Mouse (Mus musculus) C2C12 (cell line): ENCODE results near the gene Agap3. TPM values are rescaled to one million over a fixed set of nuclear protein-coding genes. Genes with fewer than 3 reads are reported as not detected.

ENCODE experiments used
- H3K27me3 ChIP-seq: one replicate; pipeline ENCODE4 v1.6.1; 2011; ENCODE audit not compliant: control insufficient read depth, insufficient read depth, insufficient read length
- H3K36me3 ChIP-seq: one replicate; pipeline ENCODE4 v1.6.1; 2011; ENCODE audit not compliant: control insufficient read depth, insufficient read depth
- H3K4me3 ChIP-seq: one replicate; pipeline ENCODE4 v1.5.1; 2011; ENCODE audit warnings: mild to moderate bottlenecking, control low read depth; ENCODE audit not compliant: poor library complexity, insufficient read depth, severe bottlenecking
- H3K79me2 ChIP-seq: one replicate; pipeline ENCODE4 v1.6.1; 2011; ENCODE audit not compliant: control insufficient read depth, insufficient read depth
- H3K79me3 ChIP-seq: one replicate; pipeline ENCODE4 v1.6.1; 2011; ENCODE audit warnings: low read depth, control low read depth
- H3ac ChIP-seq: one replicate; pipeline ENCODE3; 2011; ENCODE audit warnings: low read depth; ENCODE audit not compliant: control insufficient read depth, insufficient read length
- CEBPB ChIP-seq: IDR thresholded peaks from one replicate; pipeline ENCODE4 v1.6.1; 2011; ENCODE audit warnings: low read depth, mild to moderate bottlenecking, control low read depth, moderate library complexity
- CTCF ChIP-seq: IDR thresholded peaks from one replicate; pipeline ENCODE4 v1.5.1; 2011; ENCODE audit not compliant: control insufficient read depth, insufficient read depth, insufficient read length
- FOSL1 ChIP-seq: IDR thresholded peaks from one replicate; pipeline ENCODE4 v1.8.0; 2011; ENCODE audit warnings: mild to moderate bottlenecking, low read length; ENCODE audit not compliant: poor library complexity, insufficient read depth, severe bottlenecking
- MAX ChIP-seq: IDR thresholded peaks from one replicate; pipeline ENCODE4 v1.6.1; 2011; ENCODE audit warnings: mild to moderate bottlenecking, control low read depth
- MYOD1 ChIP-seq: IDR thresholded peaks from one replicate; pipeline ENCODE4 v1.6.1; 2011; ENCODE audit warnings: low read depth; ENCODE audit not compliant: control insufficient read depth, insufficient read length
- MYOG ChIP-seq: IDR thresholded peaks from one replicate; pipeline ENCODE4 v1.6.1; 2011; ENCODE audit not compliant: control insufficient read depth, insufficient read length; ENCODE audit errors: extremely low read depth
- USF1 ChIP-seq: IDR thresholded peaks from one replicate; pipeline ENCODE4 v1.6.1; 2011; ENCODE audit warnings: low read depth, mild to moderate bottlenecking, control low read depth, moderate library complexity
- polyA plus RNA-seq: library from polyadenylated mRNA; unstranded; fragments of >200 nt; fragmentation: generic; extraction: Trizol; gene quantifications from one replicate; pipeline ENCODE4 v1.2.1, GENCODE M21; 2012; ENCODE audit warnings: missing spikeins

Gene Agap3
- polyA plus RNA-seq, 1 experiment, result 119 TPM

DNA sequence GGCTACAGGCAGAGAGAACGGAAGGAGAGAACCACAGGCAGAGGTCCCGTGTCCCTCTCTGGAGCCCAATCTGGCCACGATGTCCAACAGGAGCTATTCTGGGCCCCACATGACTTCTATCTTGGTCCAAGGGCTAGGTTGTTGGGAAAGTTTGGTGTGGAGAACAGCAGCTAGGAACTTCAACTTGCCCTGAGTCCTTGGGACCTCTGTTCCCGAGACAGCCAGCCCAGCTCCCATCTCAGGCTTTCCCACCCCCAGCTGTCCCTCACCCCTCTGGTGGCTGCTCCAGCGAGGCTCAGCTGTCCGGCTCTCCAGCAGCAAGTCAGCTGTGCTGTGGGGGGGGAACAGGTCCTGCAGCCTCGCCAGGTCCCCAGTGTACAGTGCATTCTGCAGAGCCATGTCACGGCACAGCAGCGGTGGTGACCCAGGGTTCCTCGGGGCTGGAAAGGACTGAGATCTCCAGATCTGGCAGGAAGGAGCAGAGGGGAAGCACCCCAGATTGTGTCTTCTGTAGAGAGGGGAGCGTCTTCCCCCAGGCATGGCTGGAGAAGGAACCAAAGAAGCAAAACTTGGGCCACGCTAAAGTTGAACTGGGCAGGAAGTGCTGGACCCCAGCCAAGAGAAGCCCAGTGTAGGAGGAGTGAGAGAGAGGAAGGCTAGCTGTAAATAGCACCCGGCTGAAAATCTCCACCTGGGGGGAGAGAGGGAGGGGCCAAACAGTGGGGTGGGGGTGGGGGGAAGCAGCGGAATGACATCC is 88.6 kb downstream of the Agap3 start, which contains the start of gene Asb10:
Gene Asb10 (minus strand): TSS at position 592 of the 757 bp plus-strand sequence.
- Histone ChIP-seq H3K4me3 (no peak within 1 kb of the TSS), H3K79me2 (no peaks in the 10 kb centered on the region), H3K36me3 (no peaks in the 10 kb centered on the region), H3ac (no peak within 1 kb of the TSS), H3K27me3 (peaks cover 50% of the 10 kb centered on the region), H3K79me3 (no peaks in the 10 kb centered on the region)
- TF ChIP-seq USF1 (no peak), MYOD1 (no peak), CEBPB (no peak), MYOG (no peak), MAX (no peak), FOSL1 (no peak), CTCF (no peak)

DNA sequence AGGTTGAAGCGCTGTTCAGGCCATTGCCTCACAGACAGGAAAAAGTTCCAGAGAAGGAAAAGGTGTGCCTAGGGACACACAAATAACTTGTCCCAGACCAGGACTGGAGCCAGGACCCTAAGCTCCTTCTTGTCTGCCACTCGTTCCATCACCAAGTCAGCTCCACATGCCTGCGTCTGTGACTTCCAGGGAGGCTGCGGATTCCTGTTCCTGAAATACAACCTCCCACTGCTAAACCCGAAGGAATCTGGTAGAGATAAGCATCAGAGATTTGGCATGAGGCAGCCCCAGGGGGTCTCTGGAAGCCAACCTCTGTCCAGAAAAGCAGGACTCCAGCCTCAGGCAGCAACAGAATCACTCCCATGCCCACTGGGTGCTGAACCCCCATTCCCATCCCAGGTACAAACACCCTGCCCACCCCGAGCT is 89.2 kb downstream of the Agap3 start:
- TF ChIP-seq MYOG (no peak), FOSL1 (no peak), MYOD1 (no peak), USF1 (no peak), CTCF (no peak), MAX (no peak), CEBPB (no peak)
- Histone ChIP-seq H3K79me3 (no peaks in the 10 kb centered on the region), H3K4me3 (no peak overlapping the region), H3K79me2 (no peaks in the 10 kb centered on the region), H3K36me3 (no peaks in the 10 kb centered on the region), H3K27me3 (peaks cover 48% of the 10 kb centered on the region), H3ac (no peak overlapping the region)

DNA sequence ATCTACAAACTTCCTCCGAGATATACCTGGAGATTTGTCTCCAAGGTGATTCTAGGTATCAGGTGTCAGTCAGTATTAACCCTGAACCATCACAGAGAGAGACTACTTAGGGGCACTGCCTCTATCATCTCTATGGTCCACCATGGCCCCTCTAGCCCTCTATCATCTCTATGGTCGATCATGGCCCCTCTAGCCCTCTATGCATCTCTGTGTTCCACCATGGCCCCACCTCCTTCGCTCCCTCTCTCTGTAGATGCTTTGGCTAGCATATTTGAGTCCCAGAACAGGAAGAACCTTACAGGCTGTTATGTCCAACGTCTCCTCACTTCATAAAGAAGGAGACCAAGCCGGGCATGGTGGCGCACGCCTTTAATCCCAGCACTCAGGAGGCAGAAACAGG is 90.7 kb downstream of the Agap3 start:
- Histone ChIP-seq H3K79me2 (no peaks in the 10 kb centered on the region), H3ac (no peak overlapping the region), H3K27me3 (peaks cover 45% of the 10 kb centered on the region), H3K36me3 (no peaks in the 10 kb centered on the region), H3K79me3 (no peaks in the 10 kb centered on the region), H3K4me3 (no peak overlapping the region)
- TF ChIP-seq MAX (no peak), CTCF (no peak), FOSL1 (no peak), CEBPB (no peak), MYOD1 (no peak), USF1 (no peak), MYOG (no peak)

DNA sequence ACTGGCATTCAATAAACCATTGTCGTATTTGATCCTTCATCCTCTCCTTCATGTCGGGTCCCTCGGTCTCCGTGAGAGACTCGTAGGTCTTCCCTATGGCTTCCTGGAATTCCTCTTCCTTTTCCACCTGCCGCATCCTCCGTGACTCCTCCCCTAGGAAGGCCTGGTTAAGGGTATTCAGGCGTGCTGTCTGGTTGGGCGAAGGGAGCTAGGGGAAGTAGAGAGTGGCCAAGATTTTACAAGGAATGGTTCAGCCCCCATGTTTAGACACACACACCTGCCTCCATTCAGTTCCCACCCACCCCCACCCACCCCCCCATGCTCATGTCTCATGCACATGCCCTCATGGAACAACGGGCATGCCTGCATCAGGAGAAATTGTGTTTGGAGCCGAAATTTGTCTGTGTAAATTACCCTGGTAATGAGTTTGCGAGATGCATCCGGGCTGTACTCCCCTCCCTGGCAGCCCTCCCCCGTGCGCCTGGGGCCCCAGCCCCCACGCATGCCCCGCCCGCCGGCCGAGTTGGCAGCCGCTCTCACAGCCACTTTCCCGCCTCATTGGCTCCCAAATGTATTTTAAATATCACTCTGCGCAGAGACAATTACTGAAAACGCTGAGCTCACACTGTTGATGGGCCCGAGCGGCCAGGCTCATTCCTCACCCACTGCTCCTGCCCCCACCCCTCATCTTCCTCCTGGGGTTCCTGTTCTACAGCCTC is 98.8 kb downstream of the Agap3 start:
- Histone ChIP-seq H3K79me2 (no peaks in the 10 kb centered on the region), H3K79me3 (no peaks in the 10 kb centered on the region), H3ac (no peak overlapping the region), H3K4me3 (no peak overlapping the region), H3K36me3 (no peaks in the 10 kb centered on the region), H3K27me3 (peaks cover 77% of the 10 kb centered on the region)
- TF ChIP-seq MYOD1 (no peak), MAX (no peak), CTCF (no peak), CEBPB (no peak), FOSL1 (no peak), MYOG (no peak), USF1 (no peak)

DNA sequence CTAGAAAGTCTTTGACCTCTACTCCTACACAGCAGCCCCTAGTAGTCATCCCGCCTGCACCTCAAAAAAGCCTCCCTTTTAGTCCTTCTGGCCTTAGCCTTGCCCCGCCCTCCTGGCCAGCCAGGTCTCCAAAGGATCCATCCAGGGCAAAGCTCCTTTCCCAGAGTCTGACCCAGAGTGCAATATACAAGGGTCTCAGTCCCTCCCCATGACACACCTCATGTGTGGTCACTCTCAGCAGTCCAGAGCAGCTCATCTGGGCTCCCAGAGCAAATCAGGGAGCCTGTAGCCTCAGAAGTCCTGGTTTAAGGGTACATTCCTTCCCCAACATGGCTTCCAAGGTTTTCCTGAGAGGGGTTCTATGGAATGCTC is 99.3 kb downstream of the Agap3 start:
- Histone ChIP-seq H3K79me2 (no peaks in the 10 kb centered on the region), H3K79me3 (no peaks in the 10 kb centered on the region), H3K36me3 (no peaks in the 10 kb centered on the region), H3K27me3 (peaks cover 73% of the 10 kb centered on the region), H3K4me3 (no peak overlapping the region), H3ac (no peak overlapping the region)
- no peak for TF ChIP-seq CTCF
- no peak for TF ChIP-seq MAX
- no peak for TF ChIP-seq CEBPB
- no peak for TF ChIP-seq MYOD1
- no peak for TF ChIP-seq MYOG
- TF ChIP-seq FOSL1, result no peak
- no peak for TF ChIP-seq USF1

Other genes starting within 250 kb of the Agap3 start
- 3.1 TPM for gene Kcnh2, start 100.6 kb upstream of the Agap3 start, polyA plus RNA-seq
- 0.13 TPM for gene Nos3, start 87.4 kb upstream of the Agap3 start, polyA plus RNA-seq
- gene Atg9b, start 60.0 kb upstream of the Agap3 start, polyA plus RNA-seq, result 0.48 TPM
- gene Abcb8, start 58.5 kb upstream of the Agap3 start, polyA plus RNA-seq, result 25.1 TPM
- 0.19 TPM for gene Asic3, start 38.8 kb upstream of the Agap3 start, polyA plus RNA-seq
- gene Cdk5, start 28.6 kb upstream of the Agap3 start, polyA plus RNA-seq, result 33.4 TPM
- 76.4 TPM for gene Slc4a2, start 28.3 kb upstream of the Agap3 start, polyA plus RNA-seq
- gene Fastk, start 6.9 kb upstream of the Agap3 start, polyA plus RNA-seq, result 90.3 TPM
- 9.8 TPM for gene Tmub1, start 4.3 kb upstream of the Agap3 start, polyA plus RNA-seq
- gene Gbx1, start 75.0 kb downstream of the Agap3 start, polyA plus RNA-seq, result 0.42 TPM
- gene Asb10, start 88.8 kb downstream of the Agap3 start, polyA plus RNA-seq, result not detected
- not detected for gene 4931409K22Rik, start 104.6 kb downstream of the Agap3 start, polyA plus RNA-seq
- gene Abcf2, start 125.3 kb downstream of the Agap3 start, polyA plus RNA-seq, result 143 TPM
- 37.7 TPM for gene Chpf2, start 134.6 kb downstream of the Agap3 start, polyA plus RNA-seq
- gene Smarcd3, start 172.2 kb downstream of the Agap3 start, polyA plus RNA-seq, result 87.6 TPM
- 18.6 TPM for gene Nub1, start 233.4 kb downstream of the Agap3 start, polyA plus RNA-seq